Mouse (Mus musculus): ENCODE results near the gene Aqr. TPM values are rescaled to one million over a fixed set of nuclear protein-coding genes. Genes with fewer than 3 reads are reported as not detected.

Gene Aqr
- polyA plus RNA-seq, 1 experiment from 2014 or later: 51.5 TPM

- Histone ChIP-seq H3K4me1 (ENCODE audit: control insufficient read depth, insufficient read depth, low read length) (no peaks in the 10 kb centered on the region), H3K27ac (ENCODE audit: low read depth, low read length) (no peak overlapping the region), H3K27me3 (replicated peaks; ENCODE audit: control insufficient read depth, insufficient read depth, low read length) (no peaks in the 10 kb centered on the region), H3K9me3 (replicated peaks; ENCODE audit: control insufficient read depth, low read length) (no peaks in the 10 kb centered on the region), H3K4me3 (ENCODE audit: low read depth, low read length) (no peak overlapping the region), H3K9ac (ENCODE audit: low read length) (no peak overlapping the region), H3K36me3 (ENCODE audit: control insufficient read depth, insufficient read depth, low read length) (peaks cover 60% of the 10 kb centered on the region), H3K4me2 (ENCODE audit: low read length) (no peak overlapping the region)
- DNase-seq (ENCODE audit: low spot score) (no peak), ATAC-seq (no peak)
- 82% methylated on average over 7 of the region's 7 CpGs for WGBS
These were observed 67.4 kb downstream of the Aqr start for GRCm38 (mm10) chr2:114119451-114119850.

GRCm38 (mm10) chr2:114117665-114118064 is 69.2 kb downstream of the Aqr start:
- H3K36me3 ChIP-seq (ENCODE audit: control insufficient read depth, insufficient read depth, low read length): peaks cover 66% of the 10 kb centered on the region
- H3K4me2 ChIP-seq (ENCODE audit: low read length): no peak overlapping the region
- H3K27me3 ChIP-seq (replicated peaks; ENCODE audit: control insufficient read depth, insufficient read depth, low read length): no peaks in the 10 kb centered on the region
- DNase-seq (ENCODE audit: low spot score): no peak
- no peak overlapping the region for H3K27ac ChIP-seq (ENCODE audit: low read depth, low read length)
- no peak overlapping the region for H3K4me3 ChIP-seq (ENCODE audit: low read depth, low read length)
- 92% methylated on average over 3 of the region's 3 CpGs for WGBS
- no peaks in the 10 kb centered on the region for H3K9me3 ChIP-seq (replicated peaks; ENCODE audit: control insufficient read depth, low read length)
- ATAC-seq: no peak
- H3K4me1 ChIP-seq (ENCODE audit: control insufficient read depth, insufficient read depth, low read length): no peaks in the 10 kb centered on the region
- no peak overlapping the region for H3K9ac ChIP-seq (ENCODE audit: low read length)

GRCm38 (mm10) chr2:114117235-114117634 is 69.6 kb downstream of the Aqr start:
- Histone ChIP-seq H3K4me1 (ENCODE audit: control insufficient read depth, insufficient read depth, low read length) (no peaks in the 10 kb centered on the region), H3K4me3 (ENCODE audit: low read depth, low read length) (no peak overlapping the region), H3K4me2 (ENCODE audit: low read length) (no peak overlapping the region), H3K36me3 (ENCODE audit: control insufficient read depth, insufficient read depth, low read length) (peaks cover 68% of the 10 kb centered on the region), H3K9me3 (replicated peaks; ENCODE audit: control insufficient read depth, low read length) (no peaks in the 10 kb centered on the region), H3K27ac (ENCODE audit: low read depth, low read length) (no peak overlapping the region), H3K27me3 (replicated peaks; ENCODE audit: control insufficient read depth, insufficient read depth, low read length) (no peaks in the 10 kb centered on the region), H3K9ac (ENCODE audit: low read length) (no peak overlapping the region)
- ATAC-seq: no peak
- no peak for DNase-seq (ENCODE audit: low spot score)
- WGBS: 95% methylated on average over 3 of the region's 3 CpGs

- 92% methylated on average over 4 of the region's 4 CpGs for WGBS
These were observed 71.3 kb downstream of the Aqr start for GRCm38 (mm10) chr2:114115563-114115962.

DNA sequence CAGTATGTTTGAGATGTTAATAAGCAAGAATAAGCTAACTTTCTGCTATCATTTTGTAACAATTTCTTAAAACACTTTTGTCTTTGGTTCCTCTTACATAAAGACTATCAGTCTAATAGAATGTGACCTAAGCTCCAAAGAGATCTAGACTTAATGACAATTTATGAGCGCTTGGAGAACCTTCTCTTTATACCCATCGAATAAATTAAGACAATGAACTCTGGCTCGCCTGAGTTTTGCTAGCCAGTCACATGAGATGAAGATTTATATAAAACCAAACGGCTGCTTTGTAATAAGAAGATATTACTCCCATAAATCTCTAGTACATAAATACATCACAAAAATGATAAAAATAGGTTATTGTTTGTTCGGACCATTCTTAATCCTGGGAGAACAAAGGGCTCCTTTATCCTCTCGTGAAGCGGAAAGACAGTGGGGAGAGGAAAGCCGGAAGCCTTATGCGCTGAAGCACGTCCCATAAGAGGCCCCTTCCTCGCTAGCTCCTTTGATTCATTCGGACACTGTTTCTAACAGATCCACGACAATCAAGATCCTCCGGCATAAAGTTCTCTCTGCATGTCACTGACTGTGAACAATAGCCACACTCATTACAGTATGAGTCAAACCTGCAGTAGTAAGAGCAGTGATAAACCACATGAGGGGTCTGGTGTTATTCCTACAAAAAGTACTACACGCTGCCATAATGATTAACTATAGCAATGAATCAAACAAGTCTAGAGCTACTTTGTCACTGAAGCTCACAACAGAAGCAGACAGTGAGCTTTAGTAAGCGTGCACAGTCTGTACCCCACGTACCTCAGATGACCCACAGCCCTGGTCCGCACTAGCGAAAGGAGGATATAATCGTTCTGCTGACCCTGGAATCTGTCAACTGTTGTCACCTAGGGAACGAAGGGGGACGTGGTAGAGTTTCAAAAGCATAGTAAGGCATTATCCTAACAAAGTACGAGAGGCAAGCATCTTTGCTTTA is 79.2 kb downstream of the Aqr start:
- no peak overlapping the region for H3K4me2 ChIP-seq (ENCODE audit: low read length)
- no peaks in the 10 kb centered on the region for H3K4me1 ChIP-seq (ENCODE audit: control insufficient read depth, insufficient read depth, low read length)
- no peak overlapping the region for H3K27ac ChIP-seq (ENCODE audit: low read depth, low read length)
- no peaks in the 10 kb centered on the region for H3K27me3 ChIP-seq (replicated peaks; ENCODE audit: control insufficient read depth, insufficient read depth, low read length)
- no peak overlapping the region for H3K9ac ChIP-seq (ENCODE audit: low read length)
- ATAC-seq: no peak
- H3K9me3 ChIP-seq (replicated peaks; ENCODE audit: control insufficient read depth, low read length): no peaks in the 10 kb centered on the region
- no peak overlapping the region for H3K4me3 ChIP-seq (ENCODE audit: low read depth, low read length)
- no peak for DNase-seq (ENCODE audit: low spot score)
- 49% methylated on average over 23 of the region's 23 CpGs for WGBS
- H3K36me3 ChIP-seq (ENCODE audit: control insufficient read depth, insufficient read depth, low read length): peaks cover 70% of the 10 kb centered on the region

More at GRCm38 (mm10) chr2:114115563-114115962, 71.3 kb downstream of the Aqr start:
- no peak for ATAC-seq
- H3K27ac ChIP-seq (ENCODE audit: low read depth, low read length): no peak overlapping the region
- peaks cover 64% of the 10 kb centered on the region for H3K36me3 ChIP-seq (ENCODE audit: control insufficient read depth, insufficient read depth, low read length)
- no peak overlapping the region for H3K4me3 ChIP-seq (ENCODE audit: low read depth, low read length)
- DNase-seq (ENCODE audit: low spot score): no peak
- H3K27me3 ChIP-seq (replicated peaks; ENCODE audit: control insufficient read depth, insufficient read depth, low read length): no peaks in the 10 kb centered on the region
- H3K4me2 ChIP-seq (ENCODE audit: low read length): no peak overlapping the region
- H3K9ac ChIP-seq (ENCODE audit: low read length): no peak overlapping the region
- no peaks in the 10 kb centered on the region for H3K4me1 ChIP-seq (ENCODE audit: control insufficient read depth, insufficient read depth, low read length)
- no peaks in the 10 kb centered on the region for H3K9me3 ChIP-seq (replicated peaks; ENCODE audit: control insufficient read depth, low read length)

DNA sequence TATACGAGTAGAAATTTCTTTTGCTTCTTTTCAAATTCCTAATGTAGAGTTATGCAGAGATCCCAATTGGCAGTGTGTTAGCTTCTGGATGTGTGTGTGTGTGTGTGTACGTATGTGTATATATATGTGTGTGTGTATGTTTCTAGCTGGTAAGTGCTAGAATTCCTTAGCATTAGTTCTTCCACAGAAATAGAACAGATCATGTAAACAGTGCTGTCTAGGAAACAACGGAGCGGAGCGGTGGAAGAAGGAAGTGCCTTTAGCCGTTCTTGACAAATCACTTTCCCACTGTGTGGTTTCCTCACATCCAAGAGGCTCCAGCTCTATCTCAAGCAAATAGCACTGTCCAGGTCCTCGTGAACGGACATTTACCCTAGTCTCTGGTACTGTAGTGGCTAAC is 80.4 kb downstream of the Aqr start:
- 95% methylated on average over 8 of the region's 8 CpGs for WGBS
- Histone ChIP-seq H3K9me3 (replicated peaks; ENCODE audit: control insufficient read depth, low read length) (no peaks in the 10 kb centered on the region), H3K4me2 (ENCODE audit: low read length) (no peak overlapping the region), H3K4me3 (ENCODE audit: low read depth, low read length) (no peak overlapping the region), H3K36me3 (ENCODE audit: control insufficient read depth, insufficient read depth, low read length) (peaks cover 76% of the 10 kb centered on the region), H3K4me1 (ENCODE audit: control insufficient read depth, insufficient read depth, low read length) (no peaks in the 10 kb centered on the region), H3K27me3 (replicated peaks; ENCODE audit: control insufficient read depth, insufficient read depth, low read length) (no peaks in the 10 kb centered on the region), H3K9ac (ENCODE audit: low read length) (no peak overlapping the region), H3K27ac (ENCODE audit: low read depth, low read length) (no peak overlapping the region)
- DNase-seq (ENCODE audit: low spot score): no peak
- no peak for ATAC-seq

GRCm38 (mm10) chr2:114102471-114102870 is 84.4 kb downstream of the Aqr start:
- no peak for ATAC-seq
- no peak for DNase-seq (ENCODE audit: low spot score)
- Histone ChIP-seq H3K4me3 (ENCODE audit: low read depth, low read length) (no peak overlapping the region), H3K4me2 (ENCODE audit: low read length) (no peak overlapping the region), H3K4me1 (ENCODE audit: control insufficient read depth, insufficient read depth, low read length) (no peaks in the 10 kb centered on the region), H3K9ac (ENCODE audit: low read length) (no peak overlapping the region), H3K27me3 (replicated peaks; ENCODE audit: control insufficient read depth, insufficient read depth, low read length) (no peaks in the 10 kb centered on the region), H3K9me3 (replicated peaks; ENCODE audit: control insufficient read depth, low read length) (no peaks in the 10 kb centered on the region), H3K27ac (ENCODE audit: low read depth, low read length) (no peak overlapping the region), H3K36me3 (ENCODE audit: control insufficient read depth, insufficient read depth, low read length) (peaks cover 70% of the 10 kb centered on the region)
- 85% methylated on average over 3 of the region's 3 CpGs for WGBS

DNA sequence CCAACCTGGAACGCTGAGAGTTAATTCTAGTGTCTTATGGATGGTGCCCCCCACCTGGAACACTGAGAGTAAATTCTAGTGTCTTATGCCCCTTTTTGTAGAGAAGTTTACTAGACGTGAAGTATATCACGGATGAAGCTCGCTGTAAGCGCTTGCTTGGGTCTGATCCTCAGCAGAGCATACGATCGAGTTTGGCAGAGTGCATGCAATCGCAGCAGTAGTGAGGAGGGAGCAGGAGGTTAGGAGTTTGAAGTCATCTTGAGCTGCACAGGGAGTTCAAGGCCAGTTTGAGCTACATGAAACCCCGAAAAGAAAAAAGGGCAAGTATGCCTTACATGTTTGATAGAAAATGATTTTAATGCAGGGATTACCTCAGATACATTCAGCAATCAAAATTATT is 86.0 kb downstream of the Aqr start:
- Histone ChIP-seq H3K27me3 (replicated peaks; ENCODE audit: control insufficient read depth, insufficient read depth, low read length) (no peaks in the 10 kb centered on the region), H3K4me3 (ENCODE audit: low read depth, low read length) (no peak overlapping the region), H3K4me2 (ENCODE audit: low read length) (no peak overlapping the region), H3K9me3 (replicated peaks; ENCODE audit: control insufficient read depth, low read length) (no peaks in the 10 kb centered on the region), H3K27ac (ENCODE audit: low read depth, low read length) (no peak overlapping the region), H3K36me3 (ENCODE audit: control insufficient read depth, insufficient read depth, low read length) (peaks cover 62% of the 10 kb centered on the region), H3K9ac (ENCODE audit: low read length) (no peak overlapping the region), H3K4me1 (ENCODE audit: control insufficient read depth, insufficient read depth, low read length) (no peaks in the 10 kb centered on the region)
- no peak for DNase-seq (ENCODE audit: low spot score)
- ATAC-seq: no peak
- WGBS: 94% methylated on average over 9 of the region's 9 CpGs

DNA sequence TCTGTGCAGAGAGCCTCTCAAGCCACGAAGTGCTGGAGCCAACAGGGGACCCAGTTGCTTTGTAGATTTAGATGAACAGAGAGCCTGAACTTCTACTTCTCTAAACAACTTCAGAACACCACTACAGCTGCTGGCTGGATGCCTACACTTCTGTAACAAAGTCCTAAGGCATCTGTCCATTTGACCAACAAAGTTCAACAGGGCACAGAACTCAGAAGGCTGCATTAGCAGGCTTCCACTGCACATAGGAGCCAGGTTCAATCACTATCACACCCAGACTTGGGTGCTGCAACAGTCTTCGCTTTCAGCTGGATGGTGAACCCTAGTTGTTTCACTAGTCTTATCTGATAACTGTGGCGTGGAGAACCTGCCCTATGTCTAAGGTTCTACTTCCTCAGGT is 87.0 kb downstream of the Aqr start:
- ATAC-seq (no peak), DNase-seq (ENCODE audit: low spot score) (no peak)
- Histone ChIP-seq H3K27me3 (replicated peaks; ENCODE audit: control insufficient read depth, insufficient read depth, low read length) (no peaks in the 10 kb centered on the region), H3K27ac (ENCODE audit: low read depth, low read length) (no peak overlapping the region), H3K4me2 (ENCODE audit: low read length) (no peak overlapping the region), H3K9me3 (replicated peaks; ENCODE audit: control insufficient read depth, low read length) (no peaks in the 10 kb centered on the region), H3K4me1 (ENCODE audit: control insufficient read depth, insufficient read depth, low read length) (no peaks in the 10 kb centered on the region), H3K4me3 (ENCODE audit: low read depth, low read length) (no peak overlapping the region), H3K9ac (ENCODE audit: low read length) (no peak overlapping the region), H3K36me3 (ENCODE audit: control insufficient read depth, insufficient read depth, low read length) (peaks cover 53% of the 10 kb centered on the region)
- 94% methylated on average over 3 of the region's 3 CpGs for WGBS
